Mouse (Mus musculus): ENCODE measurements around the gene Olfr351.

Gene Olfr351

DNA sequence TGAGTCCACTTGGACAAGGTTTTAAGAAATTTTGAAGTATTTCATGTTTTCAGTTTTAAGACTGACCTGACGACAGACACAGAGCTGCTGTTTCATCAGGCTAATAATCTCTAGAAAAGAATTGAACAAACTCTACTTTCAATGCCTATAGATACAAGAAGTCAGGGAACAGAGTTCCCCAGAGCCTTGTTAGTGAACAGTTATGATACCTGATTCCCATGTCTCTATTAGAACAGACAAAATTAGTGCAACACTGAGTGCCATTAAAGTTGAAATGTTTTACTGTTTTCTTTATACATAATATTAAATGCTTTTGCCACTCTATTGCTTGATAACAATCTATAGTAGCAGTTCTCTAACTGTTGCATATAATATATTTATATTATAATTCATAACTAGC, at the start of gene Olfr351:
Olfr351 (minus strand) TSS at position 101 of the 400 bp plus-strand sequence.
- DNase-seq, result no peak

GRCm38 (mm10) chr2:36905380-36905779, 42.9 kb upstream of the Olfr351 start, which contains the start of gene Olfr354:
TSS of gene Olfr354 (plus strand) at chr2:36905680.
- DNase-seq, result no peak

- no peak for DNase-seq
Observed at GRCm38 (mm10) chr2:36897114-36897513, 34.7 kb upstream of the Olfr351 start.

DNA sequence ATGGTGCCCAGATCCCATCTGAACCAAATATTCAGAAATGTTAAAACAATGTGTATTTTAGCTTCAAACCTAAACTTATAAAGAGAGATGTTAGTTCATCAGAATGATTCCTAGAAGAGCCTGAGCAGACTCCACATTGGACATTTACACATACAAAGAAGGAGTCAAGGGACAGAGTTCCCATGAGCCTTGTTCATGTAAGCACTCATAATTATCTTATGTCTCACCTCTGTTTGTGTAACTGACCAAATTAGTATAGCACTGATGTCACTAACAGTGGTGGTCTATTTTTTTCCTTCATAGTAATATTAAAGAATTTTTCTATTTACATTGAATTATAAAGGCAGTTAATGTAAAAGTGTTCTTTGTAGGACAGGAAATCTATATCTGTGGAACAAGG, 30.4 kb upstream of the Olfr351 start, which contains the start of gene Olfr353:
Olfr353 (minus strand) TSS at position 101 of the 400 bp plus-strand sequence.
- no peak for DNase-seq

DNA sequence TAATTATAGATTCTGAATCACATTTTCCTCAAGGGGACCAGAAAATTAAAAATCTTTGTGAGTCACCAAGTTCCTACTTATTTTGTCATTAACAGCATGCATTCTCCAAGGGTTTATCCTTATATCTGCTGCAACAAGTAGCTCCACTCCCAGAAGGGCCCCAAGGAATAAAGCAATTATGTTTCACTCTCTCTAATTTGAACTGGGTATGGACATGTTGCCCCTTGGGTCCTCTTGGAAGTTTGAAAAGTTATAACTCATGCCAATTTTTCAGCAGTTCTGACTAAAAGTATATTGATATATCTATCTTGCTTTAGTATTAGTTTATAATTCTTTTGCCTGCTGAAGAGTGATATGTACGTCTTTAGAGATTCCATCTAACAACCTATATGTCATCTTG, 5.7 kb upstream of the Olfr351 start, which contains the start of gene Olfr352:
Olfr352 (plus strand) TSS at position 301 of the 400 bp plus-strand sequence.
- no peak for DNase-seq

DNA sequence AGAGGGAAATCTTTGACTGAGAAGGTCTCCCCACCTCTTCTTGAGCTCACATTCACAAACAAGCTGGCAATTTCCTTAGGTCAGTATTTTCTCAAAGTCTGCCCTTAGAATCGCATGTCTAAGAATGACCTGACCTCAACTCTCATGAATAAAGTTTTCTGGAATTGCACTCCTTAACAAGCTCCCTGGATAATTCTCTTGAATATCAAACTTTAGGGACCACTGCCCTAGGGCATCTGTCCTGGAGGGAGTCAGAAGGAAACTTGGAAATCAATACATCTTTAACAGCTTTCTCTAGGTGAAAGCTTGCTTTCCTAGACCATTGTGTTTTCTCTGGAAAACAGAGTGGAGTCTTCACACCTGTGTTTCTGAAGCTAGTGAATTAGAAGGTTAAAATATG, 16.4 kb downstream of the Olfr351 start, which contains the start of gene Olfr350:
Olfr350 (plus strand) TSS at position 301 of the 400 bp plus-strand sequence.
- no peak for DNase-seq

GRCm38 (mm10) chr2:36816932-36817331, 45.5 kb downstream of the Olfr351 start, which contains the start of gene Olfr3:
TSS of gene Olfr3 (minus strand) at chr2:36817032.
- no peak for DNase-seq

Measured in cerebellum, adult 8-10 months (tissue).